Mouse (Mus musculus): ENCODE results near the gene Calm2.

The Calm2 gene

GRCm38 (mm10) chr17:87458911-87459749 lies 12.4 kb upstream of the Calm2 start:
- DNase-seq: peak; percentile 64

GRCm38 (mm10) chr17:87457961-87458360 lies 11.2 kb upstream of the Calm2 start:
- no peak for DNase-seq

DNA sequence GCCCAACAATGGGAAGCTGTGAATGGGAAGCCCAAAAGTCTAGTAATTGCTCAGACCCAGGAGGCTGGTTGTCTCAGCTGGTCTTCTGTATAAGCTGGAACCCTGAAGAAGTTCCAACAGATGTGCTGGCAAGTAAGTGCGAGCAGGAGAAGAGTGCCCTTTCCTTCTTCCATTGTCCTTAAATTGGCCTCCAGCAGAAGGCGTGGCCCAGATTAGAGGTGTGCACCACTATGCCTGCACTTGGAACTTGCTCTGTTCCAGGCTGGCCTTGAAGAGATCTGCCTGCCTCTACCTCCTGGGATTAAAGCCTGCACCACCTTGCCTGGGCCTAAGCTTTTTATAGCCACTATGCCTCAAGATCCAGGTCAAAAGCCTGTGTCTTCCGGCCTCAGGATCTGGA lies 7.4 kb upstream of the Calm2 start:
- no peak for DNase-seq

GRCm38 (mm10) chr17:87453336-87453735 lies 6.6 kb upstream of the Calm2 start:
- no peak for DNase-seq

- no peak for DNase-seq
These were observed 2.1 kb upstream of the Calm2 start for GRCm38 (mm10) chr17:87448881-87449280.

DNA sequence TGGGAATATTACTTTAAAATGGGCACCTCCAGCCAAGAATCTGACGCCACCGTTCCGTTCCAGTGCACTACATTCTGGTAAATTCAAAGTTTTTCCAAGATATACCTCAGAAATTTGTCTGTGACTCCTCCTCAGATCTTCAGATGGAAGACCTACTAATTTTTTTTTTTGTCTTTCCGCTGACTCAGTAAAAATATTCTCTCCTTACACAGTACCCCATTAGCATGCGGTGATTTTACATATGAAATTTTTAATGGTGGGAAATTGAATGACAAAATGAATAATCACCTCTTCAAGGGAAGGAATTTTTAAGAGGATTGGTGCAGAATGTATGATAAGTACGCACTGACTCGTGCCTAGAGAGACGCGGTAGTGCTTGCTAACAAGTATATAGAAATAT lies 1.6 kb upstream of the Calm2 start:
- DNase-seq: peak; percentile 47

DNA sequence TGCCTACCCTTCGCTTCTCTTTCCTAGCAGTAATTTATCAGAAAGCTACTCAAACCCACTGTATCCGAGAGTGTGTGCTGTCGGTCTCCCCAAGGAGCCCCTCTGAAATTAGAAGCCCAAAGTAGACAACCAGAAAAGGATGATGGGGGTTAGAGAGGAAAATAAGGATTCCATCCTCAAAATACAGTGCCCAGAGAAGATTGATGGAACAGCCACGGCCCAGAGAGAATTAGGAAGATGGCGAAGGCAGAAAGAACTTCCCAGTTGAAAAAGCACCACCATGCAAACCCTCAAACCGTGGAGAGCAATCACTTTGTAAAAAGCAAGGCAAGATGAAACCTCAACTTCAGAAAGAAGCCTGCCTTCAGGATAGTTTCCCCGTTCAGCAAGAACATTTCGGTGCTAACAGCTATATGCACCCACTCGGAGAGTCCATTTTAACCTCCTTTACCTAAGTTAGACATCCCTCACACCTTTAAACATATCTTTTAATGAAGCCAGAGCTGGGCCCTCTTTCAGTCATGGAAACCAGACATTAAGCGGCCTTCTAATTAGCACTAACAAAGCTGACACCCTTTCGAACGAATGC lies 971 bp upstream of the Calm2 start:
- DNase-seq: peak; percentile 57

DNA sequence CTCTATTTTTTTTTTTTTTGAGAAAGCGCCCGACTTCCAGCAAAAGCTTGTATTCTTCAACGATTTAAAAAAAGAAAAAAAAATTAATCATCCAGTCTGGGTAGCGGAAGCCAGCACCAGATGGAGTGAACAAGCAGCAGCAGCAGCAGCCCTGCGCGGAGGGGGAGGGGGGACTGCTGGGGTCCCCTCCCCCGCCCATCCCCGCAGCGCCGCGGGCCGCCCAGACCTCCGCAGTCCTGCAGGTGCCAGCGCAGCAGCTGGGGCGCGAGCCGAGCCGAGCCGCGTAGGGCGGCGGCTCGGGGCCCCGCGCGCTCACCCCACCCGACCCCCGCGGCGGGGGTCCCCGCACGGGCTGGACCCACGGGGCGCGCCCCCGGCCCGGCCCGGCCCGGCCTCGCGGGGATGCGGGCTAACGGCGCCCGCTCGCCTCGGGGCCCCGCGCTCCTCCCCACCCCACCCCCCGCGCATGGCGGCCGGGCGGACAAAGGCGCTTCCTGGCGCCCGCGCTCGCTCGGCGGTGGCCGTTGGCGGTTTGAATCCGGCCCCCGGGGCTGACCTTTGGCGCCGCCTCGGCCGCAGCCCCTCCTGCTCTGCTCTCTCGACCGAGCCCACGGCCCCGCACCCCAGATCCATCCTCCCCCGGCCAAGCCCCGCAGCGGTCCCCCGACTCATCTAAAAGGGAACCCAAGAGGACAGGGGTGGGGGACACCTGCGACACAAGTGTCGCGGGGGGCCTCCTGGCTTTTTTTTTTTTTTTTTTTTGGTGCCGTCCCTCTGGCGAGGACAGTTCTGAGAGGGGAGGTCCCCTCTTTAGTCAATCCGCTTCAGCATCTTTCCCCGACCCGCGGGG lies 593 bp downstream of the Calm2 start:
- DNase-seq: peak; percentile 76

DNA sequence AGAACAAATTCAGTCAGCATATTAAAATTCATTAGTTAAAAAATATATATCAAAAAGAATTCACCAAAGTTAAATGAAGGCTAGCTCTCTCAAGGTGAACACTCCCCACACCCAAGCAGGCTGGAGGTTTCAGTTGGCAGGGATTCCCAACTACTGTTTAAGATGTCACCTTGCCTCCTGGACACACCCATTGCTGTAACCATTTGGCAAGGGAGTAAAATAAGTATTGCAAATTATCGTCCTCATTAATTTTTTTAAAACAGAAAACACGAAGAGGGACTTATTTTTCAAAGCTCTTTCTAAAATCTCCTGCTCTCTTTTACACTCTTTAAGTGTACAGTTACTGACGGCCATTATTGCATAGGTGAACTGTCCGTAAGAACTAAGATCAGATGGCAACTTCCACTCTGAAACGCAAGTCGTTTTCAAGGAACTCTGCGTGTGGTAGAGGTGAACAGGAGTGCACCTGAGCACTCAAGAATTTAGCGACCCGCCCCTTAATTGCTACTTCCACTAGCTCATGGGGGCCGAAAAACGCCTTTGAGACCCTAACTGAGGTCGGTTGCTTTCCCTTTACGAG lies 1.3 kb downstream of the Calm2 start:
- DNase-seq: peak; percentile 55

GRCm38 (mm10) chr17:87444763-87445162 lies 2.0 kb downstream of the Calm2 start:
- no peak for DNase-seq

DNA sequence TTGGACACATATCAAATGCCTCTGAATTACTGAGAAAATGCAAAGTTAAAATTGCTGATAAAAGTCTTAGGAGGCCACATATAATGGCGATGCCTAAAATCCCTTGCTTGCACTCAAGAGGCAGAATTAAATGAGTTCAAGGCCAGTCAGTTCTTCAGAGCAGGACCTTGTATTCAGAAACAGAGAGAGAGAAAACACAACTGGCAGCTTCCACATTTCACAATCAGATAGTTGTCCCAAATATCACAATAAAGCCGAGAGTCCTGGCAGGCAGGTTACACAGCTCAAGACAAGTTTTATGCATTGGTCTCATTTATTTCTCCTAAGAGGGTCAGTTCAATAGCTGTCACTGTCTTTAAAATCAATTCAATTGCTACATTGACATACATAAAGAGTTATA lies 5.2 kb downstream of the Calm2 start:
- no peak for DNase-seq

- DNase-seq: no peak
These were observed 7.3 kb downstream of the Calm2 start for GRCm38 (mm10) chr17:87439441-87439840.

DNA sequence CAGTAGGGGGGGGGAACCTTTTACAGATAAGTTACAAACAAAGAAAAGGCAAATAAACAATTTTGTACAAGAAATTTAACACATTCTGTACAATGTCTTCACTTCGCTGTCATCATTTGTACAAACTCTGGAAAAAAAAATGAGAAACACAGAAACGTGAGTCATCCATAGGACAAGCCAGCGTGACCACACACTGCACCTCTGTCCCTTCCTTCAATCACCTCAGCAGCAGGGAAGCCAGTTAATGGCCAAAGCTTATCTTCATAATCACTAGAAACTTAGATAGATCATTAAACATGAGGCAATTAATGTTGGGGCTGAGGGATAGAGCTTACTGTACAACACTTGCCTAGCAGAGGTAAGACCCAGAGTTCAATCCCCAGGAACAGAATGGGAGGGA lies 12.8 kb downstream of the Calm2 start:
- DNase-seq: no peak

GRCm38 (mm10) chr17:87432743-87433142 lies 14.0 kb downstream of the Calm2 start:
- DNase-seq: no peak

GRCm38 (mm10) chr17:87432314-87432713 lies 14.4 kb downstream of the Calm2 start:
- no peak for DNase-seq

DNA sequence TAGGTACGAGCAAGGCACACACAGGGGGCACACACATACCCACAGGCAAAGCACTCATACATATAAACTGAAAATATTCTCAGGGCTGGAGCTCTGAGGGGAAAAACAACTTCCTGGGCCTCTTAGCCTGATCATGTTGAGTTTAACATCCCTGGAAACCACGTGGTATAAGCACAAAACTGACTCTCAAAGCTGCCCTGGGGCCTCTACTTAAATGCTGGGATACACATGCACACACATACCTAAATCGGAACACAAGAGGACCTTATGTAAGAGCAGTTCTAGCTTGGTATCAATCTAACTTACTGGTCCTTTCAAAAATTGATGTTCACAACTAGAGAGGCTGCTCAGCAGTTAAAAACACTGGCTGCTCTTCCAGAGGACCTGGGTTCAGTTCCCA lies 17.3 kb downstream of the Calm2 start:
- no peak for DNase-seq

GRCm38 (mm10) chr17:87427511-87427910 lies 19.2 kb downstream of the Calm2 start, which contains the start of gene Stpg4:
Gene Stpg4, minus strand, starts transcription at chr17:87427741.
- no peak for DNase-seq

DNA sequence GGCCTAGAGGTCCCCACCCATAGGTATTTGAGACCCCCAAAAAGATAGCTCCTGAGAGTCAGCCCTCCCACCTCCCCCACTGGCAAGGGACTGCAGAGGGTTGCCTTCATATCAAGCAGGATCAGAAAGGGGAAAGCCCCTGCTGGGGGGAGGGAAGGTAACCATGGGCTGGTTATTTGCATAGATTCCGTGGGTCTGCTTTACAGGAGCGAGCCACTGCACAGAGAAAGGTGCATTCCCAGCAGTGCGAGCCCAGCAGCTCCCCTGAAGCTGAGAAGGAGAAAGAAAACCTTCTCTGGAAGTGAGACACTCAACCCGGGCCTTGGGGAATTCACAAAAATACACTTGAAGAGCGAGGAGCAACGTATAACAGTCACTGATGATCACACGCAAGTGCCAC lies 28.7 kb downstream of the Calm2 start:
- DNase-seq: no peak

DNA sequence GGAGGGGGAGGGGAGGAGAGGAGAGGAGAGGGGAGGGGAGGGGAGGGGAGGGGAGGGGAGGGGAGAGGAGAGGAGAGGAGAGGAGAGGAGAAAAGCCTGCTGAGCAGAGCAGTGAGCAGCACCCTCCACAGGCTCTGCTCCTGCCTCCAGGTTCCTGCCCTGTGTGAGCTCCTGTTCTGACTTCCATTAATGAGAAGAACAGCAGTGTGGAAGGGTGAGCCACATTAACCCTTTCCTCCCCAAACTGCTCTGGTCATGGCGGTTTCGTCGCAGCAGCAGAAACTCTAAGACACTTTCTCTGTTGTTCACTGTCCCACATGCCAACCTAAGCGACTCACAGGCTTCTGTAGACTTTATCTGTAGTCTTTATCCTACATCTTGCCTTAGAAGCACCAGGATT lies 40.1 kb downstream of the Calm2 start:
- DNase-seq: no peak

DNA sequence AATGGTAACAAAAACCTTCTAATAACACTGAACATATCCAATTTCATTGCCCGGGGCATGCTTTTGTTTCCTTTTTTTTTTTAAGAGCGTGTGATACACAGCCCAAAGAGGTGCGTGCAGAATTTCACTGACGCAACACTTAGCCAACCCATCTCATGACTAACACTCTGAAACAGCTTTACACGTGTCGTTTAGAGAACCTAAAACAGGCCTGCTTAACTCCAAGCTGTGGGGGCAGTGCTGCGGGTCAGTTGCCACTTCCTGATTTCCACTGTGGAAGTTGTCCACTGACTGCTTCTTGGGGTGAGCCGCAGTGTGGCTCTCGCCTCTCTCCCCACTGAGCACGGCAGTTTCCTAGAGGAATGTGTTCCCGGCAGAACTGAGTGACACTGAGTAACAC lies 41.2 kb downstream of the Calm2 start:
- DNase-seq: no peak

GRCm38 (mm10) chr17:87403462-87403861 lies 43.3 kb downstream of the Calm2 start:
- no peak for DNase-seq

DNA sequence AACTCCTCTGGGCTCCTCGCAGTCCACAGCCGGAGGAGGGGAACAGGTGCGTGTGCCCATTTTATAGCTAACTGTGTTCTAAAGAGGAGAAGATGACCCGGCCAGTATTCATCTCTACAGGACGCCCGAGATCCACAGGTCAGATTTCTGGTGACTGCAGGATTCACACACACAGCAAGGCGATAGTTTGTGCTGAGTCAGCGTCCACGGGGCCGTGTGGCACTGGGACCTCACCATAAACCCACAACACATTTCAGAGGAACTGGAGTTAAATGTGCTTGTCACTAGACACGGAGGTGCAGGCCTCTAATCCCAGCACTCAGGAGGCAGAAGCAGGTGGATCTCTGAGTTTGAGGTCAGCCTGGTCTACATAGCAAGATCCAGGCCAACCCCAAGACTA lies 44.3 kb downstream of the Calm2 start:
- DNase-seq: no peak

DNA sequence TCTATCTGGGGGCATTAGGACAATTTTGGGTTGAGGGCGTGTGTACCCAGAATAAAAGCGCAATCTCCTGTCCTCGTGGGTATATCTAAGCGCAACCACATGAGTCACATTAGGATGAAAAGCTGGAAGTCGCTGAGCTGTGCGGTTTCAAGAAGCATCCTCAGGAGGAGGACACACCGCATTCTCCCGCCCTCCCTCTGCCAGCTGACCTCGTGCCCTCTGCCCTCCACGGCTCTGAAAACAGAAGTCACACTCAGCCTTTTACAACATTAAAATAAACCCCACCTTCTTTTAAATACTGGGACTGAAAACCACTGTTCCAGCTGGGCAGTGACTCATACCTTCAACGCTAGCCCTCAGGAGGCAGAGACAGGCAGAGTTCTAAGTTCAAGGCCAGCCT lies 49.6 kb downstream of the Calm2 start:
- DNase-seq: no peak

Data from cerebellum, adult 9-10 months (tissue).